Mouse (Mus musculus) kidney, adult 2 months (tissue): ENCODE measurements around the gene Dct.

Experiments used
- CTCF ChIP-seq: fragments of 200-500 bp; conservative IDR thresholded peaks from 2 replicates; pipeline ENCODE4 v1.5.1; 2011; ENCODE audit warnings: low read depth, mild to moderate bottlenecking, control low read depth, low read length, moderate library complexity, mixed read lengths; ENCODE audit not compliant: insufficient read depth, insufficient read length
- POLR2A ChIP-seq: fragments of 200-500 bp; IDR thresholded peaks from one replicate; pipeline ENCODE4 v1.6.1; 2011; ENCODE audit warnings: low read depth, low read length, control low read depth

DNA sequence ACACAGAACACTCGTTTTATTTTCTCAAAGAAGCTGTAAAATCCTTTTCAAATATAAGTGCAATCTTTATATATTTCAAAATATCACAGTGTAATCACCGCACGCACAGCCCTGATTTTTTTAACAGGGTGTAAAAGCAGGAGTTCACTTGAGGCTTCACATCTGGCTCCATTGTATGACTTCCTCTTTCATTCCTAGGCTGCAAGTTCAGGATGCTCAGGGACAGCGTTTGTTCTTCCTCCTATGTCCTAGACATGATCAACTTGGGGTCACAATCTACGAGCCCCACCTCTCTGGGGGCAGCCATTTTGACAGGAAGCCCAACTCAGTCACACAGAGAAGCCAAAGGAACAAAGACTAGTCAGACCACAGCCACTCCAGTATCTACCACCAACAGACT is 32.7 kb downstream of the Dct start:
- TF ChIP-seq CTCF (no peak), POLR2A (no peak)
